Mouse (Mus musculus): ENCODE data around the gene Myb.
"Not testable (repeated sequence)": the region's sequence is repeated elsewhere in the genome, so short reads cannot be mapped to it uniquely, and the experiment has no call there.

Myb gene

GRCm38 (mm10) chr10:21167842-21168241, 7.1 kb upstream of the Myb start:
- no peak for DNase-seq

GRCm38 (mm10) chr10:21167165-21167564, 6.4 kb upstream of the Myb start:
- no peak for DNase-seq

- no peak for DNase-seq
Measured at GRCm38 (mm10) chr10:21165411-21165810, 4.6 kb upstream of the Myb start.

DNA sequence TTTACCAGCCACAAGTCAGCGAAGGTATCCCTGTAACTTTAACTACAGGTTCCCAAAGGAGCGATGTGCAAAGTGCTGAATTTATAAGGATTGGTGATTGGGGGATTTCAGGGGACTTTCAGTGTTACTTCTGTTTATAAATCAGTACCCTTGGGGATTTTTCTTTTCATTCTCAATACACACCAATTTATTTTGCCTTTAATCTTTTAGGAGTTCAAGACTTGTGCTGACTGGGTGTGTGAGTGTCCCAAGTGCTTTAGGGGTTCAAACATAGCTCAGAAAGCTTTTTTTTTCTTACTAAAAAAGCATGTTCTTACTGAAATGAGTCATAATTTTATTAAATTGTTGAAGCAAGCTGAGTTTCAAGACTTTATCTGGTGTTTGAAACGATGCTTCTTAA, 1.3 kb upstream of the Myb start:
- DNase-seq = no peak

DNA sequence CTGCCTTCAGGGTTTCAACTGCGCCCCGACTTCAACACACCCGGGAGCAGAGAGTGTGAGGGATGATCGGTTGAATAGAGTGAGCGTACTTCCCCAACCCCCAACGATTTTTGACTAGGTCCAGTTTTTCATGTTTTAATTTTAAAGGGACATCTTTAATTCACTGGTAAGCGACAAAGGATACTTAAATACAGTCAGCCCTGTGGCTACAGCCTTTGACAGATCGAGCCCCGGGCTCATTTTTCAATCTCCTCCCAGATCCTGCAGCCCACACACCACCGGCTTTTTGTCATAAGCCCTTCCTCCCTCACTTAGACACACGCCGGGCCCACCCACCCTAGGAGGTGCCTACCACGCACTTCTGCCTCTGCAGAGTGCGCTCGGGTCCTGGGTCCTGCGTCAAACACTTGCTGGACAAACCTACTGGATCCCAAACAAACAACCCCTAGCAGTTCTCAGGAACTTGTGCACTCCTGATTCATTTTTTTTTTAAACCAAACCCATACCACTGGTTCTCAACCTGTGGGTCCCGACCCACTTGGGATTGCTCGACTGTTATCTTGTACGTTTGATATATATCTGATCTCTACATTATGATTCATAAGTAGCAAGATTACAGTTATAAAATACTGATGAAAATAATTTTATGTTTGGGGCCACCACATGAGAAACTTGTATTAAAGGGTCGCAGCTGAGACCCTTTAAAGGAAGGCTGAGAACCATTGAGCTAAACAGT, 743 bp upstream of the Myb start:
- no peak for DNase-seq

GRCm38 (mm10) chr10:21159697-21160394, 938 bp downstream of the Myb start:
- no peak for DNase-seq

DNA sequence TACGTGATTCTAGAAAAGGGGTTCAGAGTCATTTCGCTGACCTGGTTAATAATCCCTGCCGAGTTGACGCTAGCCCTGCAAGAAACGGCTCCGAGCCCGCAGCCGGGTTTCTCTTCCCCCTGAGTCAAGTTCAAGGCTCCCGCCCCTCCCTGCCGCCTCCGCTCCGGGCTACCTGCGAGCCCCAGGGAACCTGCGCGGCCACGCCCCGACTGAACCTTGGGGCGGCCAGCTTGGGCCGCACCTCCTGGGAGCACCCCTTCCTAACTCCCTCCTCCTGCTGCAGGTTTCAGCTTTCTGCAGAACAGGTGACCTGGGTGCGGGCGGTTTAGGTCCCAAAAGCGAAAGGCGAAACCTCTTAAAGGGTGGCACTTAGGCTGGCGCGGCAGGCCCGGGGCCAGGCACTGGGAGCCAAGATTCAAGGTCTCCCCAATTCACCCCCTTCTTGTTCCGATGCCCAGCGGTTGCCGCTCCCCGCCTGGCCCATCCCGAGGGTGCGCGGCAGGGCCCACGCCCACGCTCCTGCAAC, 1.8 kb downstream of the Myb start:
- DNase-seq = peak; percentile 49

GRCm38 (mm10) chr10:21158111-21158917, 2.5 kb downstream of the Myb start:
- DNase-seq = peak; percentile 32

DNA sequence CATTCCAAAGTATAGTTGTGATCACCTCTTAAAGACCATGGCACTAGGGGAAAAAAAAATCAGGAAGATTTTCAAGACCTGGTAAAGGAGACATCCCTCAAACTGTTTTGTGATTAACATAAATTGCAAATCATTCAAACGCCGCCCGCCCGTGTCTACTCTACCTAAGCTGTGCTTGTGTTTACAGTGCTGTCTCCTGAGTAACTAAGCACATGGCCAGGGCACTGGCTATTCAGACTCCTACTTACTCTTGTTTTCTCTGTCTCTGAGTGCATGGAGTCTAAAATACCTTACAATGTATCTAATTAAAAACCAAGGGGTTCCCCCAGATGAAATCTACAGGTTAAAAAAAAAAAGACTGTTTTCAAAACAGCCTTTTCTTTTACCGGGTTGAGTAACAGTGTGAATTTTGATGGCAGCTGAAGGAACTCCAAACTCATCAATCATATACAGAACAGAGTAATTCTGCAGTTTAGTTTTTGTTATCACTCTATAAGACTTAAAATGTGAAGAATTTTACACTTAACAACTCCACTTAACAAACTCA, 3.8 kb downstream of the Myb start:
- DNase-seq = no peak

DNA sequence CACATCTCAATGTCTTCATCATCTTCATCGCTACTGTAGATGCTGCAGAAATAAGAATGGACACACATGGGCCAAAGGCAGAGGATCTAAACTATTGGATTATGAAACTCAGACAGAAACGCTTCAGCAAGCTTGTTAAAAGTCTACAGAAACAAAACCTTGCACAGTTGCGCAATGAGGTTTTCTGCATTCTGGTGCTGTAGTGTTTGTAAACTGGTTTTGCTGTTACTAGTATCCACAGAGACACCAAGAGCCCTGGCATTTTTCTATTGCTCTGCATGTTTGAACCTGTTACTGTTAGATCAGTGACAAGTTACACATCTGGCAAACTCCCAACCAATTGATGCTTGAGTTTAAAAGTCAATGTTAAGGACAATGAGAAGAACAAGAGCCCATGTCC, 4.4 kb downstream of the Myb start:
- no peak for DNase-seq

DNA sequence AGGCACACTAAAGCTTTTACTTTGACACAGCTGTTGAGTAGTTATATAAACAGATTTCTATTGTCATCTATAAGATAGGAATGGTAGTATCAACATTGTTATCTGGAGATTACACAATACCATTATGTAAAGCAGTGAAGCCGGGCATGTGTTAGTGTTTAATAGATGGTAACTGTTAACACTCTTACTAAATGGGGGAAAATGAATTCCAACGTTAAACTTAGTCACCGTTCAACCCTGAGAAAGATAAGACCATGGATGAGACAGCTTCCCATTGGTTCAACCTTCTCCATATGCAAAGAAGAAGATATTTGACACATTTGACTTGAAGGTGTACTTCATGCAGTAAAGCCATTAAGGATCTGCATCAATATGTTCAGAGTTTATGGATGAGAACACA, 5.9 kb downstream of the Myb start:
- DNase-seq = no peak

- DNase-seq = no peak
Measured at GRCm38 (mm10) chr10:21153433-21153832, 7.4 kb downstream of the Myb start.

GRCm38 (mm10) chr10:21152812-21153211, 8.0 kb downstream of the Myb start:
- DNase-seq = no peak

DNA sequence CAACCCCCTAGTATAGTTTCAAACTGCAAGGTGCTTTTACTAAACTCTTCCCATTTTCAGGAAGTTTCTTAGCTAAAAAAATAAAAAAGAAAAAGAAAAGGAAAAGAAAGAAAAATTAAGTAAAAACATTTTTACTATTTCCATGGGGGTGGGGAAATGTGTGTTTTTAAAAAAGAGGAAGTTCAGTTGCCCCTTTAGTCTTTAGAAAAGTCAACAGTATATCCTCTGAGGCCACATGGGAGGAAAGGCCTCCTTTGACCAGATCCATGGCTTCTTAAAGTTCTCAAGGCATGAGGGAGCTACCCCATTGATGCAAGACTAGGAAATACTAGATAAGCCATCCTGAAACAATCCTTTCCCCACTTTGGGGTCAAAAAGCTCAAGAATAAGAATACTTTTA, 9.5 kb downstream of the Myb start:
- no peak for DNase-seq

DNA sequence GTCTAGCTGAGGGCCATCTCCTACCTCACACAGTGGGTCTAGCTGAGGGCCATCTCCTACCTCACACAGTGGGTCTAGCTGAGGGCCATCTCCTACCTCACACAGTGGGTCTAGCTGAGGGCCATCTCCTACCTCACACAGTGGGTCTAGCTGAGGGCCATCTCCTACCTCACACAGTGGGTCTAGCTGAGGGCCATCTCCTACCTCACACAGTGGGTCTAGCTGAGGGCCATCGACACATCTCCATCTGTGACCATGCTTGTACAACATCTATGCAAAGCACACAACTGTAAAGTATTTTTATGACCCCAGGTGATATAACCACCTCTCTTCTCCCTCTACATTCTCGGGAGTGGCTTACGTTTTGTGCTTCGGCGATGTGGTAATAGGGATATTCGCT, 10.8 kb downstream of the Myb start:
- not testable (repeated sequence) for DNase-seq

GRCm38 (mm10) chr10:21146719-21147118, 14.1 kb downstream of the Myb start:
- DNase-seq = no peak

DNA sequence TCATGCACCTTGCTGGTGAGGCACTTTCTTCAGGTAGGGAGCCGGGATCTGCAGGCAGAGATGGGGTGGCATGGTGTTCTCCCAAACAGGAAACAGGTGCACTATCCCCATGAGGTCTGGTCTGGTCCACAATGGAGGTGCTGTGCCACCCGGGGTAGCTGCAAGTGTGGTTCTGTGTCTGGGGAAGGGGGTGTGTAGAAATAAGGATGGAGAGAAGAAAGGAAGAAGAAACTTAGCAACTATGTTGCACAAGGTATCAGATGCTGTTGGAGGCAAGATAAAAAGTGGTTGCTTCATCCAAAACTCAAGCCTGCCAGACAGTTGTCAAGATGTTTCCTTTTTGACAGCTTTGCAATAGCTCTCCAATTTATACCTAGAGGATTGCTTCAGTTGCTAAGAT, 14.5 kb downstream of the Myb start:
- no peak for DNase-seq

- DNase-seq = peak; percentile 25
Measured at GRCm38 (mm10) chr10:21144627-21145504, 15.9 kb downstream of the Myb start.

DNA sequence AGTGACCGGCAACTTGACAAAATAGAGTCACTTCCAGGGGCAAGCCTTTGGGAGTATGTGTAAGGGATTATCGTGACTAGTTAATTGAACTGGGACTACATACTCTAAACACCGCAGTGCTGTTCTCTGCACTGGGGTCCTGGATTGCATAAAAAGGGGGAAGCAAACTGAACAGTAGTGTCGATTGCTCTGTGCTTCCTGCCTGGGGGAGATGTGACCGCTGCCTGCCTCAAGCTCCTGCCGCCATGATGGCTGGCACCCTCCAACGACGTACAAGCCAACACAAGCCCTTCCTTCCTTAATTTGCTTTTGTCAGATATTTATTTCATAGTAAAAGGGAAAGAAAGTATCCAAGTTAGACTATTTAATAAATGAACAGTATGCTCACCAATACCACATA, 25.5 kb downstream of the Myb start:
- no peak for DNase-seq

DNA sequence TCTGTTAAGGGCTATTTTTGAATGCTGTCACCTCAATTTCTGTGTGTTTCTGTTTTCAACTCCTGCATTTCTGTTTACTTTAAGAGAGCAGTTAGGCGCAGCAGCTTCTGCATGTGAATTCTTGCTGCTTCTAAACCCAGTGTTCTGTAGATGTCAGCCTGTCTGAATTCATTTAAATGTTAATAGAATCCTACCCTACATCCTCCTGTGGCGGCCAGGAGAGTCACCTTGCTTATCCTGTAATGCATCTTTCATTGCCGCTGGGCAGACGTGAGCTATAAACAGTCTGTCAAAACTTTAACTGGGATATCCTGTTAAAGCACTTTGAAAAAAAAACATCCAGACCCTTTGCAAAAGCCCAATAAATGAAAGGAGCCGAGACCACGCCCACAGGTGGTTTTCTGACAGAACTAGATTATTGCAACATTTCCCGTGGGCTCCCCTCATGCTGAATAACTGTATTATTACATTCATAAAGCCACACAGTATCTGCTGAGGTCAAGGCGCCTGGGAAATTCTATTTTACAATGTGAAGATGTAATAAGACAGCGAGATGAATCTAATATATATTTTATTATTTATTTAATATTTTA, 29.8 kb downstream of the Myb start:
- DNase-seq = no peak

DNA sequence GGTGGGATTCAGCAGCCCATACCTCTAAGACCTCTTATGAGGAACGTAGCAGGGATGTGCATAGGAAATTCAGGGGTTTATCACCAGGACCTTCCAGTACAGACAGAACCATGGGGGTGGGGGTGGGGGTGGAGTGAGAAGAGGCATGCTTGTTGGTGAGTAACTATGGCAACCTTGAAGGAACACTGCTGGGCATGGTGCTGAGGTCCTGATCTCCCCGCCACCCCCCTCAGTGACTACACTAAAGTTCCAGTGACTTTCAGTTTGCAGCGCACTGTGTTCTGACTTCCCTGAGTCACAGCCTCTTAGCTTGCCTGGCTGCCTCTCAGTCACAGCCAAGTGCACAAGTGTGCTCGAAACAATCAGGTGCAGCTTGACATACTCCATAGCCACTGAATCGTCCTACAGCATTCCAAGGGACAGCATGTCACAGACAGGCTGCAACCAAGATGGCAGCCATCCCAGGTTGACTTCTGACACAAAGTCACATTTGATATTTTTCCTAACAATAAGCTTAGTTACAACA, 32.6 kb downstream of the Myb start:
- no peak for DNase-seq

- no peak for DNase-seq
Measured at GRCm38 (mm10) chr10:21118341-21118740, 42.4 kb downstream of the Myb start.
